Mouse (Mus musculus): ENCODE measurements at regions not wholly inside any gene's neighbourhood (a gene's known extent, or its start where the extent isn't known, plus 50 kb on each side); places are given as distances from the start of the nearest gene placed in this dataset.
A peak's percentile ranks its signal among the peaks of the same experiment; 100 is the strongest.

GRCm38 (mm10) chr16:78135501-78135900 lies 165.8 kb upstream of the Cxadr start:
- Histone ChIP-seq H3K9me3 (ENCODE audit: control insufficient read depth, low read depth, low read length) (no peaks in the 10 kb centered on the region), H3K4me3 (ENCODE audit: low read depth, low read length) (no peak overlapping the region), H3K4me1 (ENCODE audit: control insufficient read depth, insufficient read depth, low read length) (no peaks in the 10 kb centered on the region), H3K27me3 (ENCODE audit: control insufficient read depth, insufficient read depth, low read length) (no peaks in the 10 kb centered on the region), H3K4me2 (replicated peaks; ENCODE audit: low read depth, low read length) (no peak overlapping the region), H3K9ac (replicated peaks; ENCODE audit: low read depth, low read length) (no peak overlapping the region), H3K36me3 (ENCODE audit: control insufficient read depth, insufficient read depth, low read length) (no peaks in the 10 kb centered on the region), H3K27ac (ENCODE audit: low read length) (no peak overlapping the region)
- 42% methylated on average over 5 of the region's 5 CpGs for WGBS
- peak; percentile 37; the same call in 1 of the 2 replicates for ATAC-seq (ENCODE audit: insufficient number of reproducible peaks, insufficient read depth, low FRiP score, low read depth)

- H3K4me1 ChIP-seq (ENCODE audit: control insufficient read depth, insufficient read depth, low read length): no peaks in the 10 kb centered on the region
- no peaks in the 10 kb centered on the region for H3K9me3 ChIP-seq (ENCODE audit: control insufficient read depth, low read depth, low read length)
- H3K36me3 ChIP-seq (ENCODE audit: control insufficient read depth, insufficient read depth, low read length): no peaks in the 10 kb centered on the region
- no peak overlapping the region for H3K9ac ChIP-seq (replicated peaks; ENCODE audit: low read depth, low read length)
- H3K27me3 ChIP-seq (ENCODE audit: control insufficient read depth, insufficient read depth, low read length): no peaks in the 10 kb centered on the region
- H3K4me3 ChIP-seq (ENCODE audit: low read depth, low read length): no peak overlapping the region
- no peak overlapping the region for H3K4me2 ChIP-seq (replicated peaks; ENCODE audit: low read depth, low read length)
- ATAC-seq (ENCODE audit: insufficient number of reproducible peaks, insufficient read depth, low FRiP score, low read depth): no peak
- H3K27ac ChIP-seq (ENCODE audit: low read length): no peak overlapping the region
- WGBS: 81% methylated on average over 7 of the region's 7 CpGs
Measured at GRCm38 (mm10) chr16:78134531-78134930, 166.8 kb upstream of the Cxadr start.

GRCm38 (mm10) chr16:78121668-78122067 lies 179.6 kb upstream of the Cxadr start:
- no peak overlapping the region for H3K4me2 ChIP-seq (replicated peaks; ENCODE audit: low read depth, low read length)
- WGBS: 75% methylated on average over 1 of the region's 1 CpGs
- no peak overlapping the region for H3K27ac ChIP-seq (ENCODE audit: low read length)
- no peaks in the 10 kb centered on the region for H3K27me3 ChIP-seq (ENCODE audit: control insufficient read depth, insufficient read depth, low read length)
- H3K9me3 ChIP-seq (ENCODE audit: control insufficient read depth, low read depth, low read length): no peaks in the 10 kb centered on the region; the same call in 1 of the 2 replicates
- H3K4me1 ChIP-seq (ENCODE audit: control insufficient read depth, insufficient read depth, low read length): no peaks in the 10 kb centered on the region
- H3K9ac ChIP-seq (replicated peaks; ENCODE audit: low read depth, low read length): no peak overlapping the region
- H3K4me3 ChIP-seq (ENCODE audit: low read depth, low read length): no peak overlapping the region
- no peak for ATAC-seq (ENCODE audit: insufficient number of reproducible peaks, insufficient read depth, low FRiP score, low read depth)
- no peaks in the 10 kb centered on the region for H3K36me3 ChIP-seq (ENCODE audit: control insufficient read depth, insufficient read depth, low read length)

- no peaks in the 10 kb centered on the region; the same call in 1 of the 2 replicates for H3K9me3 ChIP-seq (ENCODE audit: control insufficient read depth, low read depth, low read length)
- H3K36me3 ChIP-seq (ENCODE audit: control insufficient read depth, insufficient read depth, low read length): no peaks in the 10 kb centered on the region
- H3K4me3 ChIP-seq (ENCODE audit: low read depth, low read length): no peak overlapping the region
- 31% methylated on average over 2 of the region's 2 CpGs for WGBS
- H3K27me3 ChIP-seq (ENCODE audit: control insufficient read depth, insufficient read depth, low read length): no peaks in the 10 kb centered on the region
- no peak overlapping the region for H3K27ac ChIP-seq (ENCODE audit: low read length)
- 0 out of 2 replicates have a peak, but pooled peaks have one; percentile 33 for ATAC-seq (ENCODE audit: insufficient number of reproducible peaks, insufficient read depth, low FRiP score, low read depth)
- H3K4me2 ChIP-seq (replicated peaks; ENCODE audit: low read depth, low read length): no peak overlapping the region
- H3K4me1 ChIP-seq (ENCODE audit: control insufficient read depth, insufficient read depth, low read length): no peaks in the 10 kb centered on the region
- H3K9ac ChIP-seq (replicated peaks; ENCODE audit: low read depth, low read length): no peak overlapping the region
Measured at GRCm38 (mm10) chr16:78120346-78120899, 180.9 kb upstream of the Cxadr start.

GRCm38 (mm10) chr16:78104246-78104645 lies 197.0 kb upstream of the Cxadr start:
- Histone ChIP-seq H3K27ac (ENCODE audit: low read length) (no peak overlapping the region), H3K4me2 (replicated peaks; ENCODE audit: low read depth, low read length) (no peak overlapping the region), H3K9me3 (ENCODE audit: control insufficient read depth, low read depth, low read length) (no peaks in the 10 kb centered on the region), H3K4me1 (ENCODE audit: control insufficient read depth, insufficient read depth, low read length) (no peaks in the 10 kb centered on the region), H3K27me3 (ENCODE audit: control insufficient read depth, insufficient read depth, low read length) (no peaks in the 10 kb centered on the region), H3K9ac (replicated peaks; ENCODE audit: low read depth, low read length) (no peak overlapping the region), H3K4me3 (ENCODE audit: low read depth, low read length) (no peak overlapping the region), H3K36me3 (ENCODE audit: control insufficient read depth, insufficient read depth, low read length) (no peaks in the 10 kb centered on the region)
- no peak for ATAC-seq (ENCODE audit: insufficient number of reproducible peaks, insufficient read depth, low FRiP score, low read depth)

- no peak overlapping the region for H3K4me3 ChIP-seq (ENCODE audit: low read depth, low read length)
- H3K4me2 ChIP-seq (replicated peaks; ENCODE audit: low read depth, low read length): peak overlapping the region; percentile 24
- no peaks in the 10 kb centered on the region for H3K4me1 ChIP-seq (ENCODE audit: control insufficient read depth, insufficient read depth, low read length)
- H3K27ac ChIP-seq (ENCODE audit: low read length): peak overlapping the region; percentile 74
- no peaks in the 10 kb centered on the region for H3K27me3 ChIP-seq (ENCODE audit: control insufficient read depth, insufficient read depth, low read length)
- no peak overlapping the region for H3K9ac ChIP-seq (replicated peaks; ENCODE audit: low read depth, low read length)
- H3K9me3 ChIP-seq (ENCODE audit: control insufficient read depth, low read depth, low read length): no peaks in the 10 kb centered on the region
- ATAC-seq (ENCODE audit: insufficient number of reproducible peaks, insufficient read depth, low FRiP score, low read depth): peak; percentile 56; the same call in 1 of the 2 replicates
- no peaks in the 10 kb centered on the region for H3K36me3 ChIP-seq (ENCODE audit: control insufficient read depth, insufficient read depth, low read length)
- WGBS: 17% methylated on average over 14 of the region's 14 CpGs
Measured at GRCm38 (mm10) chr16:78101415-78102326, 199.6 kb upstream of the Cxadr start.

- H3K4me3 ChIP-seq (ENCODE audit: low read depth, low read length): no peak overlapping the region
- H3K9me3 ChIP-seq (ENCODE audit: control insufficient read depth, low read depth, low read length): no peaks in the 10 kb centered on the region
- no peaks in the 10 kb centered on the region for H3K27me3 ChIP-seq (ENCODE audit: control insufficient read depth, insufficient read depth, low read length)
- H3K4me1 ChIP-seq (ENCODE audit: control insufficient read depth, insufficient read depth, low read length): no peaks in the 10 kb centered on the region
- 77% methylated on average over 2 of the region's 2 CpGs for WGBS
- ATAC-seq (ENCODE audit: insufficient number of reproducible peaks, insufficient read depth, low FRiP score, low read depth): no peak
- H3K4me2 ChIP-seq (replicated peaks; ENCODE audit: low read depth, low read length): no peak overlapping the region
- H3K9ac ChIP-seq (replicated peaks; ENCODE audit: low read depth, low read length): no peak overlapping the region
- no peaks in the 10 kb centered on the region for H3K36me3 ChIP-seq (ENCODE audit: control insufficient read depth, insufficient read depth, low read length)
- 0 out of 2 replicates have a peak overlapping the region, but pooled peaks have one; percentile 15 for H3K27ac ChIP-seq (ENCODE audit: low read length)
Measured at GRCm38 (mm10) chr16:78099842-78100241, 201.4 kb upstream of the Cxadr start.

- no peaks in the 10 kb centered on the region for H3K36me3 ChIP-seq (ENCODE audit: control insufficient read depth, insufficient read depth, low read length)
- H3K4me3 ChIP-seq (ENCODE audit: low read depth, low read length): no peak overlapping the region
- no peak overlapping the region for H3K27ac ChIP-seq (ENCODE audit: low read length)
- H3K4me1 ChIP-seq (ENCODE audit: control insufficient read depth, insufficient read depth, low read length): no peaks in the 10 kb centered on the region
- no peaks in the 10 kb centered on the region for H3K9me3 ChIP-seq (ENCODE audit: control insufficient read depth, low read depth, low read length)
- no peaks in the 10 kb centered on the region for H3K27me3 ChIP-seq (ENCODE audit: control insufficient read depth, insufficient read depth, low read length)
- H3K9ac ChIP-seq (replicated peaks; ENCODE audit: low read depth, low read length): no peak overlapping the region
- 66% methylated on average over 6 of the region's 6 CpGs for WGBS
- ATAC-seq (ENCODE audit: insufficient number of reproducible peaks, insufficient read depth, low FRiP score, low read depth): no peak
- no peak overlapping the region for H3K4me2 ChIP-seq (replicated peaks; ENCODE audit: low read depth, low read length)
Measured at GRCm38 (mm10) chr16:78099114-78099513, 202.2 kb upstream of the Cxadr start.

Measured in stomach, embryonic 14.5 days (tissue).